Mouse (Mus musculus) E14TG2a.4 (cell line): ENCODE measurements around the gene Birc2.
A peak's percentile ranks its signal among the peaks of the same experiment; 100 is the strongest.

Experiments used
- H3K27me3 ChIP-seq: 2 replicates; pipeline ENCODE4 v1.6.1; 2014; ENCODE audit warnings: low read length, control low read depth; ENCODE audit not compliant: insufficient read depth
- H3K36me3 ChIP-seq: 2 replicates; pipeline ENCODE4 v1.6.1; 2014; ENCODE audit warnings: low read length, control low read depth; ENCODE audit not compliant: insufficient read depth
- H3K4me1 ChIP-seq: replicated peaks from 2 replicates; pipeline ENCODE4 v1.6.1; 2014; ENCODE audit warnings: low read depth, low read length, control low read depth
- H3K4me3 ChIP-seq: replicated peaks from 2 replicates; pipeline ENCODE4 v1.5.1; 2014; ENCODE audit warnings: mild to moderate bottlenecking, low read length
- H3K9me3 ChIP-seq: 2 replicates; pipeline ENCODE4 v1.6.1; 2014; ENCODE audit warnings: low read length, control low read depth
- CTCF ChIP-seq: conservative IDR thresholded peaks from 2 replicates; pipeline ENCODE4 v1.5.1; 2014; ENCODE audit warnings: low read length
- NANOG ChIP-seq: IDR thresholded peaks from 2 replicates; pipeline ENCODE4 v1.6.1; 2014; ENCODE audit warnings: borderline replicate concordance, low read length, mixed read lengths
- POU5F1 ChIP-seq: IDR thresholded peaks from 2 replicates; pipeline ENCODE4 v1.6.1; 2014; ENCODE audit warnings: low read length, borderline replicate concordance

Birc2 gene

DNA sequence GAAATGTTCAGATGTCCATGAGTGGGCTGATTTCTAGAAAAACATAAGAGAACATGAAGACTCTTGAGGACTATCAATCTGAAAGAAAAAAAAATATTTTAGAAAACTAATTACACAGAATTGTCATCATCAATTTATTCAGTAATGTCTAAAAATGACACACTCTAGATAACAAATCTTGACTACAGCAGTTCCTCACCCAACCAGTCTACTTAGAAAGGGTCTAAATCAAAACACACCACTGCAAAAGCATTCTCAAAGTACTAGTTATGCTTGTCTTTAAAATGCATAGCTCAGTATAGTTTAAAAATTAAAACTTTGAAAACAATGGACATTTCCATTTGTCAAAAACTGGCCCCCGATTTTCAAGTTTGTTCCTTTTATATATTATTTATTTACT, 1.6 kb downstream of the Birc2 start:
- no peaks in the 10 kb centered on the region for H3K27me3 ChIP-seq
- TF ChIP-seq POU5F1 (no peak), NANOG (no peak)
- H3K36me3 ChIP-seq: peaks cover 32% of the 10 kb centered on the region
- H3K9me3 ChIP-seq: no peaks in the 10 kb centered on the region
- H3K4me1 ChIP-seq: peaks cover 39% of the 10 kb centered on the region
- H3K4me3 ChIP-seq: peak overlapping the region; percentile 93

DNA sequence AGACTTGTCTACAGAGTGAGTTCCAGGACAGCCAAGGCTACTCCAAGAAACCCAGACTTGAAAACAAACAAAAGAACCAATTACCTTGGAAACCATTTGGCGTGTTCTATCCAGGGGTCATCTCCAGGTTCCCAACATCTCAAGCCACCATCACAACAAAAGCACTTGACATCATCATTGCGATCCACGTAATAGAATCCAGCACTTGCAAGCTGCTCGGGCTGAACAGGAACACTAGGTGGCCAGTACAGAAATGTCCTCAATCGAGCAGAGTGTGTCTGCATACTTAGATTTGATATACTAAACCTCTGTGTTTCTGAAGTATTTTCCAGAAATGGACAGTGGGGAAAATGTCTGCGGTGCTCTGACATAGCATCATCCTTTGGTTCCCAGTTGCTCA, 3.4 kb downstream of the Birc2 start:
- Histone ChIP-seq H3K4me3 (peak overlapping the region; percentile 5; the same call in 1 of the 2 replicates), H3K4me1 (peaks cover 50% of the 10 kb centered on the region), H3K36me3 (peaks cover 32% of the 10 kb centered on the region), H3K27me3 (no peaks in the 10 kb centered on the region), H3K9me3 (no peaks in the 10 kb centered on the region)
- TF ChIP-seq POU5F1: no peak
- TF ChIP-seq NANOG: no peak
- no peak for TF ChIP-seq CTCF

DNA sequence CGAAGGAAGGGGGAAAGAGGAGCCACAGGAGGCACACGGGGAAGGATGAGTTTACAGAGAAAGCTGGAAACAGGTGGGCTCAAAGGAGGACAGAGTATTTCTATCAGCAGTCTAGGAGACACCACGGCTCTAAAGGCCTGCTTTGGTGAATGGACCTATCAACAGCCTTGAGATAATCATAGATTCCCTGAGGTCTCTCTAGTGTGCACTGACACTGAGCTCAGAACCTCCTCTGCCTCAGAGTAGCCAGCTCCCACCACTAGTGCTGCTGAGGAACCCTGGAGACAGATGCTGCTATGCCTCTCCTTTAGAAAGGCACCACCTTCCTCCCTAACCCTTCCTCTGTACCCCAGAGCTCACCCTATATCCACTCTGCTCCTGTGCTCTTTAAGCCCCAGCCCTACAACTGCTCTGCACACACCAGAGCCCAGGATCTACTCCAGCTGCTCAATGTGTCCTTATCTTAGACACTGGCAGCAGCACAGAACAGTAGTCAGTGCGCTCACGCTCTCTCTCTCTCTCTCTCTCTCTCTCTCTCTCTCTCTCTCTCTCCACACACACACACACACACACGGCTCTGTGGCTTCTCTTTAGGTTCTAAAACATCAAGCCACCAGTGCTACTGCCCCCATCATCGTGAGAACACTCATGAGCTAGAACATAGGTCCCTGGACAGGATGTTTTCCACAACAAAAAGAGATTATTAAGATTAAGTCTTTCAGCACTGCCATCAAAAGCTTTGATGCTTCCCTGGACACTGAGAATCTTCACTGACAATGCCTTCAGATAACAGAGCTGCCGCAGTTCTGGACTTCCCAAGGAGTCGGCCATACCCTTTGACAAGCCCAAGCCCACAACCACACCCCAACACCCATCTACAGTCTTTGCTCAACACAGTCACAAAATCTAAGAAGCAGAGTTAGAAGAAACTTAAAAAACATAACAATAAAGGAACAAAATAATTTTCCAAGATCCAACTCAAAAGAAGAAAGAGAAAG, 7.0 kb downstream of the Birc2 start:
- Histone ChIP-seq H3K4me3 (no peak overlapping the region), H3K4me1 (peaks cover 46% of the 10 kb centered on the region), H3K36me3 (peaks cover 45% of the 10 kb centered on the region), H3K9me3 (no peaks in the 10 kb centered on the region), H3K27me3 (no peaks in the 10 kb centered on the region)
- no peak for TF ChIP-seq NANOG
- TF ChIP-seq POU5F1: no peak
- TF ChIP-seq CTCF: no peak

DNA sequence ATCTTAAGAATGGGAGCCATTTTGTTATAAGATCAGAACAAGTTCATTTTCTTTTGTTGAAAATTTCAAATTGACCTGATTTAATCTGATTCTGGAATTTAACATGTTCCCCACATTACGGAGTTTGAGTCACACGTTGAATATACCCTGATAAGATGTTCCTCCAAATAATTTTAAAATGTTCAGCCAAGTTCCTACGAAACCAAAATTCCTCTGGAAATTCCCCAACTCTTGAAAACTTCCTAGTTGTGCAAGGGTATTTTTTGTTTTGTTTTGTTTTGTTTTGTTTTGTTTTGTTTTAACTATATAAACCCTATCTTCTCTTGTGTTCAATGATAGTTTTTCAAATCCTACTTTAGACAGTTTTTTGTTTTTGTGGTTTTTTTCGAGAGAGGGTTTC, 8.2 kb downstream of the Birc2 start:
- Histone ChIP-seq H3K4me1 (peaks cover 42% of the 10 kb centered on the region), H3K9me3 (no peaks in the 10 kb centered on the region), H3K36me3 (peaks cover 37% of the 10 kb centered on the region), H3K27me3 (no peaks in the 10 kb centered on the region), H3K4me3 (no peak overlapping the region)
- TF ChIP-seq NANOG (no peak), POU5F1 (no peak), CTCF (no peak)

DNA sequence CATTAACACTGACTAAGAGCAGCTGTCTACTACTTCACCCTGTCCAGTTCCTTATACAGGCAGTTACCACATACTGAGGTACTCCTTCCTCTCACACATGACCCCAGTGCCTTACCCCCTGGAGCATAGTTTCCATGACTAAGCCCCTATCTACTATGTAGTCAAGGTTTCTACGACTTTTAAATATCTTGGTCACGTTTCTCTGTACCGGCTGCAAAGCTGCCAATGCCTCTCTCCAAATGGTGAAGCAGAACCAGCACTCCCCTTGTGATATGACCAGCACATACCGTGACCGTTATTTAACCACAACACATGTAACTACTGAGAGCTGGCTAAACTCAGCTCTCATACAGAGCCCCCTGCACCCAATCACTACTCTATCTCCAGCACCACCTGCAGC, 11.9 kb downstream of the Birc2 start:
- peaks cover 25% of the 10 kb centered on the region for H3K4me1 ChIP-seq
- no peak overlapping the region for H3K4me3 ChIP-seq
- H3K27me3 ChIP-seq: no peaks in the 10 kb centered on the region
- peaks cover 47% of the 10 kb centered on the region for H3K36me3 ChIP-seq
- no peak for TF ChIP-seq CTCF
- no peaks in the 10 kb centered on the region for H3K9me3 ChIP-seq

DNA sequence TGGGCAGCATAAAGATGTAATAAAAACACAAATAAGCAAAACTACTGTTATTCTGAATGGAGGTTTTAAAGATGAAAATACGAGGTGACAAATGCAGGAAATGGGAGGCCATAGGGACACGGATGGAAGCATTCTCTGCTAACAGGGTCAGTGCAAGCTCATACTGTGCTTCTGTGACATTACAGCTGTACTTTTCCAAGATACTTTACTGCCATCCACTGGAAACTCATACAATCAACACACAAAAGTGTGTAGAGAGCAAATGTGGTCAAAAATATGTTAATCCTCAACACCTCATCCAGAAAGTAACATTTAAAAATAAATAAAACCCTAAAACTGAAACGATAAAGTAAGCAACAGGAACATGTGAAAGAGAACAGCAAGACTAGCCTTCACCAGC, 14.1 kb downstream of the Birc2 start:
- TF ChIP-seq POU5F1: no peak
- no peak for TF ChIP-seq NANOG
- no peak for TF ChIP-seq CTCF
- Histone ChIP-seq H3K4me3 (no peak overlapping the region), H3K9me3 (no peaks in the 10 kb centered on the region)

DNA sequence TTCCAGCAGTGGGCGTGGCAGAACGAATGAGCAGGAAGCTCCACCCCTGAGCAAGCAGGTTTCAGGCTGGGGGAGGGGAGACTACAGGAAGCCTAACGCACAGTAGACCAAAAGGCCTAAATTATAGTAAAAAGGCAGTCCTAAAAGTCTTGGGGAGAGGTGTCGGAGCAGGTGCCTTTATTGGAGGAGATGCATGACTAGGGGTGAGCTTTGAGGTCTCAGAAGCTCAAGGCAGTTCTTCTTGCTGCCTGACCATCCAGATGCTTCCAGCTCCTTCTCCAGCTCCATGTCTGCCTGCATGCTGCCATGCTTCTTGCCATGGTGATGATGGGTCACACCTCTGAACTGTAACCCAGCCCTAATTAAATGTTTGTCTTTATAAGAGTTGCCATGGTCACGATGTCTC, 31.8 kb downstream of the Birc2 start:
- Histone ChIP-seq H3K36me3 (no peaks in the 10 kb centered on the region), H3K4me3 (peak overlapping the region; percentile 61; the same call in 1 of the 2 replicates), H3K4me1 (peaks cover 15% of the 10 kb centered on the region), H3K9me3 (peaks cover 16% of the 10 kb centered on the region), H3K27me3 (no peaks in the 10 kb centered on the region)
- TF ChIP-seq POU5F1 (no peak), CTCF (no peak), NANOG (no peak)

More for the DNA sequence above, 14.1 kb downstream of the Birc2 start:
- H3K27me3 ChIP-seq: no peaks in the 10 kb centered on the region
- peaks cover 66% of the 10 kb centered on the region for H3K36me3 ChIP-seq
- H3K4me1 ChIP-seq: peaks cover 18% of the 10 kb centered on the region

DNA sequence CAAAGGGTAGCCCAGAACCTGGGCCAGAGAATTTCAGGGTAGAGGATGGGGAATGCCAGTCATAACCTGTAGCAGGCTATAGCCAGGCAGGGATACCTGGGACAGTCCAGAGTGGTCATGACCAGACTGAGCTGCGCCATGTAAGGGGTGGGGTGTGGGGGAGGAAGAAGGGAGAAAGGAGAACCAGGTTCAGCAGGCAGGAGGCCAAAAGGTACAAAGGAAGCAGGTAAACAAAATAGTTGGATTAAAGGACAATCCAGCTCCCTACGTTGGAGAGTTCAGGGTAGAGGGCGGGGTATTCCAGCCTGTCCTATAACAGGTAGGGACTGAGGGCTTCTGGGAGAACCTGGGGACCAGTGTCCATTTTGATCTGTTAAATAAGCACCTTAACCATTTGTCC, 38.3 kb downstream of the Birc2 start:
- Histone ChIP-seq H3K4me3 (peak overlapping the region; percentile 62), H3K36me3 (peaks cover 39% of the 10 kb centered on the region), H3K27me3 (no peaks in the 10 kb centered on the region), H3K4me1 (peaks cover 37% of the 10 kb centered on the region), H3K9me3 (peaks cover 15% of the 10 kb centered on the region)
- TF ChIP-seq POU5F1: no peak
- no peak for TF ChIP-seq NANOG
- no peak for TF ChIP-seq CTCF

DNA sequence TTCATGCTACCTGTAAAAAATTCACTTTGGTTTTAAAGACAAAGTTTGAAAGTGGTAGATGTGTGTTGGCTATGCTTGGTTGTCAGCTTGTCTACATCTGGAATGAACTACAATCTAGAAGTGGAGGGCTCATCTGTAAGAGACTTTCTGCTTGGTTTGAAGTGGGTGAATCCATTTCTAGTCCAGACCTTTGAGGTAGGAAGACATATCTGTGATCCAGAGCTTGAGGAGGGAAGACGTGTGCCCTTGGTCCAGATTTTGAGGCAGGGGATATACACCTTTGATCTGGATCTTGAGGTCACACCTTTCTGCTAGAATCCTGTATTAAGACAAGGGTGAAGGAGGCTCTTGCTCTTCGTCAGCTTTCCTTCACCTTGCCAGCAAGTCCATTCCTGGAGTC, 39.3 kb downstream of the Birc2 start:
- TF ChIP-seq CTCF (no peak), NANOG (no peak), POU5F1 (no peak)

More for the DNA sequence above, 39.3 kb downstream of the Birc2 start:
- peaks cover 42% of the 10 kb centered on the region for H3K4me1 ChIP-seq
- H3K4me3 ChIP-seq: no peak overlapping the region; the same call in 1 of the 2 replicates
- H3K36me3 ChIP-seq: peaks cover 47% of the 10 kb centered on the region
- H3K9me3 ChIP-seq: peaks cover 15% of the 10 kb centered on the region
- H3K27me3 ChIP-seq: no peaks in the 10 kb centered on the region
